Comparison of ENCODE assay signal across 23 mouse cellular contexts in genomic region chr4:121009151-121009550, GRCm38 (mm10). TPM values are rescaled to one million over a fixed set of nuclear protein-coding genes. Genes with fewer than 3 reads are reported as not detected.
A peak's percentile ranks its signal among the peaks of the same experiment; 100 is the strongest.
DNase-seq lines count a peak whose midpoint lies in the region; ATAC-seq and TF ChIP-seq lines count a peak whose summit lies in the region.
"Had no signal": no experiment of that assay in that cellular context is flagged by ENCODE, and none has a peak within 500 bp of the region (broad histone marks: within the 10 kb centered on the region; RNA-seq: fewer than 3 reads in every experiment).

No protein-coding gene starts in this region.

- H3K27ac ChIP-seq in left cerebral cortex, adult 2 months = peak overlapping the region; percentile 71
- H3K27ac ChIP-seq: heart, embryonic 10.5 days; hindbrain, postnatal 0 days; limb, embryonic 13.5 days; lung, embryonic 15.5 days; midbrain, embryonic 12.5 days; stomach, embryonic 15.5 days had no signal

- ATAC-seq in granulocyte monocyte progenitor cell, adult 5-6 weeks (replicated peaks; ENCODE audit: poor library complexity, severe bottlenecking) = peak; percentile 82
- ATAC-seq in monocyte, adult 5-6 weeks (replicated peaks; ENCODE audit: insufficient number of reproducible peaks, low FRiP score, low TSS enrichment, poor library complexity, severe bottlenecking) = 0 out of 2 replicates have a peak, but pooled peaks have one; percentile 25
- ATAC-seq: CD4-positive, CD25-positive, alpha-beta regulatory T cell, adult 4 months; forebrain, postnatal 0 days; hindbrain, postnatal 0 days had no signal

- intact Hi-C loops in left cerebral cortex, adult 2 months (cut with DNase I) = no loop called here
- intact Hi-C loops in left cerebral cortex, postnatal 10 days (cut with DNase I) = no loop called here

- no peak for DNase-seq in left cerebral cortex, adult 2 months (ENCODE audit: extremely low spot score in 1 of 2, low spot score in 2 of 2)
- no peak for DNase-seq in left cerebral cortex, postnatal 10 days (ENCODE audit: extremely low spot score in 1 of 2, low spot score in 2 of 2)
- DNase-seq in Muller cell, postnatal 12 days (ENCODE audit: inconsistent ontology term) = peak; percentile 35
- DNase-seq in kidney, adult 9 months = no peak
- DNase-seq in ovary, postnatal 36 days (ENCODE audit: low spot score) = no peak
- DNase-seq: adrenal gland, postnatal 10 days; cerebellum, adult 9-10 months; forebrain, postnatal 0 days; gastrocnemius, postnatal 14 days; heart, postnatal 14 days; kidney, adult 18-20 months; kidney, postnatal 36 days; spleen, adult 18-20 months; thymus, postnatal 36 days had no signal

- TF ChIP-seq CTCF in left cerebral cortex, adult 2 months (IDR thresholded peaks at IDR 0.05) = no peak

- H3K4me3 ChIP-seq in left cerebral cortex, adult 2 months = no peak overlapping the region
- H3K4me3 ChIP-seq: heart, embryonic 10.5 days; limb, embryonic 13.5 days; lung, embryonic 15.5 days; midbrain, embryonic 12.5 days; stomach, embryonic 15.5 days had no signal

RNA-seq across cellular contexts. Expression of gene Smap2, which starts 7.9 kb away (rescaled TPM):
- total RNA-seq in left cerebral cortex, adult 2 months (2021) = 100 to 1,000 TPM; 186 to 201 TPM
- 100 to 1,000 TPM; 145 to 148 TPM for total RNA-seq in left cerebral cortex, postnatal 10 days (2021)
- 44.9 and 53.4 TPM in 2 replicates for total RNA-seq in granulocyte monocyte progenitor cell, adult 5-6 weeks (2014; fragmentation: Nextera tagmentation)
- 16.4 and 18.2 TPM in 2 replicates for total RNA-seq in granulocyte monocyte progenitor cell, adult 5-6 weeks (2017)
- total RNA-seq in monocyte, adult 5-6 weeks (2017) = 53.3 to 79.2 TPM (median 60.5 TPM) in 3 replicates

RNA-seq across cellular contexts. Expression of gene Col9a2, which starts 30.0 kb away (rescaled TPM):
- 1 to 10 TPM; 7.0 to 7.4 TPM for total RNA-seq in left cerebral cortex, adult 2 months (2021)
- total RNA-seq in left cerebral cortex, postnatal 10 days (2021) = 10 to 100 TPM; 12.9 to 14.6 TPM
- not detected in 2 replicates for total RNA-seq in granulocyte monocyte progenitor cell, adult 5-6 weeks (2014; fragmentation: Nextera tagmentation)
- total RNA-seq in granulocyte monocyte progenitor cell, adult 5-6 weeks (2017) = not detected in 2 replicates
- not detected in 3 replicates for total RNA-seq in monocyte, adult 5-6 weeks (2017)

RNA-seq across cellular contexts. Expression of gene Zfp69, which starts 57.7 kb away (rescaled TPM):
- 1 to 10 TPM; 2.1 to 3.2 TPM for total RNA-seq in left cerebral cortex, adult 2 months (2021)
- 1 to 10 TPM; 2.6 to 2.7 TPM for total RNA-seq in left cerebral cortex, postnatal 10 days (2021)
- 0.66 and 1.1 TPM in 2 replicates for total RNA-seq in granulocyte monocyte progenitor cell, adult 5-6 weeks (2014; fragmentation: Nextera tagmentation)
- total RNA-seq in granulocyte monocyte progenitor cell, adult 5-6 weeks (2017) = 0.43 and 0.77 TPM in 2 replicates
- 2.9 to 7.0 TPM (median 5.2 TPM) in 3 replicates for total RNA-seq in monocyte, adult 5-6 weeks (2017)
